Comparison of ENCODE assay signal across 9 mouse cellular contexts in genomic region chr16:33937567-33937966, GRCm38 (mm10). TPM values are rescaled to one million over a fixed set of nuclear protein-coding genes. Genes with fewer than 3 reads are reported as not detected.
A peak's percentile ranks its signal among the peaks of the same experiment; 100 is the strongest.
DNase-seq lines count a peak whose midpoint lies in the region; ATAC-seq and TF ChIP-seq lines count a peak whose summit lies in the region.
"Had no signal": no experiment of that assay in that cellular context is flagged by ENCODE, and none has a peak within 500 bp of the region (broad histone marks: within the 10 kb centered on the region; RNA-seq: fewer than 3 reads in every experiment).

No protein-coding gene starts in this region.

- H3K9ac ChIP-seq in kidney, embryonic 16.5 days (replicated peaks; ENCODE audit: low read length) = no peak overlapping the region
- no peak overlapping the region for H3K9ac ChIP-seq in heart, embryonic 14.5 days (ENCODE audit: low read length)
- H3K9ac ChIP-seq: limb, embryonic 13.5 days had no signal

- H3K4me2 ChIP-seq in kidney, embryonic 16.5 days (replicated peaks; ENCODE audit: low read depth, low read length) = no peak overlapping the region
- no peak overlapping the region for H3K4me2 ChIP-seq in heart, embryonic 14.5 days (ENCODE audit: low read length)
- H3K4me2 ChIP-seq: limb, embryonic 13.5 days had no signal

- intact Hi-C loops in left cerebral cortex, postnatal 14 days (cut with DNase I) = no loop called here

- H3K9me3 ChIP-seq in kidney, embryonic 16.5 days (ENCODE audit: low read length) = no peaks in the 10 kb centered on the region
- no peaks in the 10 kb centered on the region for H3K9me3 ChIP-seq in heart, embryonic 14.5 days (ENCODE audit: control insufficient read depth, low read length)
- H3K9me3 ChIP-seq: limb, embryonic 13.5 days had no signal

- DNase-seq in kidney, adult 2 months = peak; percentile 79
- peak; percentile 94 for DNase-seq in cerebellum, adult 9-10 months
- DNase-seq in left cerebral cortex, postnatal 14 days (ENCODE audit: low spot score in 2 of 2) = peak; percentile 45 to 67
- peak; percentile 63 for DNase-seq in testis, postnatal 14 days (ENCODE audit: low spot score)
- DNase-seq in retina, embryonic 14.5 days (ENCODE audit: low spot score) = no peak
- no peak for DNase-seq in MN1 (ENCODE audit: low spot score)

- no peaks in the 10 kb centered on the region for H3K27me3 ChIP-seq in kidney, adult 2 months (replicated peaks; ENCODE audit: control insufficient read depth, insufficient read depth, low read length)
- no peaks in the 10 kb centered on the region; the same call in 1 of the 2 replicates for H3K27me3 ChIP-seq in kidney, embryonic 16.5 days (ENCODE audit: insufficient read depth, low read length)
- no peaks in the 10 kb centered on the region for H3K27me3 ChIP-seq in heart, embryonic 14.5 days (ENCODE audit: control insufficient read depth, insufficient read depth, low read length)
- H3K27me3 ChIP-seq: limb, embryonic 13.5 days had no signal

- H3K36me3 ChIP-seq in kidney, adult 2 months (ENCODE audit: control insufficient read depth, insufficient read depth, low read length) = no peaks in the 10 kb centered on the region
- H3K36me3 ChIP-seq in kidney, embryonic 16.5 days (ENCODE audit: insufficient read depth, low read length) = no peaks in the 10 kb centered on the region
- peaks cover 7% of the 10 kb centered on the region; the same call in 1 of the 2 replicates for H3K36me3 ChIP-seq in heart, embryonic 14.5 days (ENCODE audit: control insufficient read depth, insufficient read depth, low read length)

- no peak for TF ChIP-seq CTCF in kidney, adult 2 months (conservative IDR thresholded peaks at IDR 0.05; ENCODE audit: insufficient read depth, insufficient read length, low read depth, low read length)

- no peak overlapping the region for H3K4me3 ChIP-seq in kidney, adult 2 months (ENCODE audit: insufficient read depth, low read depth, low read length)
- no peak overlapping the region for H3K4me3 ChIP-seq in kidney, embryonic 16.5 days (ENCODE audit: low read length)
- H3K4me3 ChIP-seq in heart, embryonic 14.5 days (ENCODE audit: control insufficient read depth in 1 of 2, insufficient read depth in 1 of 2, low read depth in 1 of 2, low read length in 2 of 2) = no peak overlapping the region
- H3K4me3 ChIP-seq: limb, embryonic 13.5 days had no signal

- ATAC-seq in kidney, embryonic 16.5 days (ENCODE audit: low FRiP score, low TSS enrichment) = no peak
- ATAC-seq in heart, embryonic 14.5 days (ENCODE audit: insufficient number of reproducible peaks, insufficient read depth, low FRiP score, low read depth) = peak; percentile 78

- TF ChIP-seq POLR2A in kidney, adult 2 months (IDR thresholded peaks at IDR 0.05; ENCODE audit: low read depth, low read length) = no peak

- peaks cover 35% of the 10 kb centered on the region for H3K4me1 ChIP-seq in kidney, adult 2 months (ENCODE audit: control insufficient read depth, insufficient read depth, low read length)
- peaks cover 60% of the 10 kb centered on the region for H3K4me1 ChIP-seq in kidney, embryonic 16.5 days (ENCODE audit: insufficient read depth, low read length)
- peaks cover 74 to 83% of the 10 kb centered on the region in 2 experiments for H3K4me1 ChIP-seq in heart, embryonic 14.5 days (ENCODE audit: control insufficient read depth in 2 of 2, insufficient read depth in 2 of 2, low read length in 2 of 2)

- 42% methylated on average over 8 of the region's 8 CpGs for WGBS in kidney, adult 2 months
- 76% methylated on average over 8 of the region's 8 CpGs for WGBS in kidney, embryonic 16.5 days
- WGBS in heart, embryonic 14.5 days = 32% methylated on average over 8 of the region's 8 CpGs

- peak overlapping the region; percentile 6; the same call in 1 of the 2 replicates for H3K27ac ChIP-seq in kidney, adult 2 months (ENCODE audit: insufficient read depth, low read depth, low read length)
- no peak overlapping the region for H3K27ac ChIP-seq in kidney, embryonic 16.5 days (ENCODE audit: low read length)
- peak overlapping the region; percentile 77 to 92 for H3K27ac ChIP-seq in heart, embryonic 14.5 days (replicated peaks in 1 of 2; ENCODE audit: control insufficient read depth in 1 of 2, insufficient read depth in 1 of 2, low read depth in 2 of 2, low read length in 2 of 2)
- H3K27ac ChIP-seq: limb, embryonic 13.5 days had no signal

RNA-seq across cellular contexts. Expression of gene Umps, which starts 29.3 kb away (rescaled TPM):
- 14.9 and 16.5 TPM in 2 replicates for polyA plus RNA-seq in kidney, adult 2 months (2012; rRNA removed)
- polyA plus RNA-seq in kidney, embryonic 16.5 days (2015; fragmentation: Nextera tagmentation; extraction: Ambion mirVana) = 66.3 and 66.6 TPM in 2 replicates
- 26.9 and 29.7 TPM in 2 replicates for polyA plus RNA-seq in heart, embryonic 14.5 days (2014; fragmentation: Nextera tagmentation; extraction: Ambion mirVana)
- total RNA-seq in left cerebral cortex, postnatal 14 days (2021) = 10 to 100 TPM; 14.6 to 15.3 TPM

Comparison
In these comparisons a context has a peak if more than half of its experiments do, and no peak if none do; other contexts are left out.
1. DNase-seq: peak in kidney, adult 2 months (single experiment), cerebellum, adult 9-10 months (single experiment), left cerebral cortex, postnatal 14 days (2 of 2) and testis, postnatal 14 days (single experiment); none in retina, embryonic 14.5 days (single experiment) and MN1 (single experiment).